Mouse (Mus musculus) CD4-positive, CD25-positive, alpha-beta regulatory T cell (primary cell): ENCODE data around the gene Spert. TPM values are rescaled to one million over a fixed set of nuclear protein-coding genes. Genes with fewer than 3 reads are reported as not detected.

ENCODE experiments used
- polyA plus RNA-seq: library from polyadenylated mRNA; unstranded; fragments of 100-300 nt; shearing (Covaris generic); gene quantifications from one replicate; pipeline ENCODE4 v1.2.1, GENCODE M21; 2017

The Spert gene
- not detected for polyA plus RNA-seq

GRCm38 (mm10) chr14:75592978-75593377 lies at the start of gene Spert:
TSS of gene Spert (minus strand) at chr14:75593116.

GRCm38 (mm10) chr14:75642080-75642479 lies 49.2 kb upstream of the Spert start, which contains the start of gene Erich6b:
TSS of gene Erich6b (plus strand) at chr14:75642259.

Other genes with a start within 250 kb of the Spert start
- gene Siah3, start 137.1 kb downstream of the Spert start, polyA plus RNA-seq, result 0.77 TPM
- not detected for gene Erich6b, start 49.1 kb upstream of the Spert start, polyA plus RNA-seq
- 36.1 TPM for gene Cog3, start 161.4 kb upstream of the Spert start, polyA plus RNA-seq
- 11.7 TPM for gene Slc25a30, start 193.9 kb upstream of the Spert start, polyA plus RNA-seq